Mouse (Mus musculus) myocyte (in vitro differentiated cells): ENCODE measurements at regions not wholly inside any gene's neighbourhood (a gene's known extent, or its start where the extent isn't known, plus 50 kb on each side); places are given as distances from the start of the nearest gene placed in this dataset.

Source experiments
- CEBPB ChIP-seq: IDR thresholded peaks from 2 replicates; pipeline ENCODE4 v1.6.1; 2011; ENCODE audit warnings: mild to moderate bottlenecking, moderate library complexity; ENCODE audit not compliant: poor library complexity, insufficient read depth, severe bottlenecking
- REST ChIP-seq: IDR thresholded peaks from one replicate; pipeline ENCODE4 v1.6.1; 2011; ENCODE audit warnings: mild to moderate bottlenecking, control low read depth, moderate library complexity; ENCODE audit not compliant: insufficient read depth, insufficient read length

DNA sequence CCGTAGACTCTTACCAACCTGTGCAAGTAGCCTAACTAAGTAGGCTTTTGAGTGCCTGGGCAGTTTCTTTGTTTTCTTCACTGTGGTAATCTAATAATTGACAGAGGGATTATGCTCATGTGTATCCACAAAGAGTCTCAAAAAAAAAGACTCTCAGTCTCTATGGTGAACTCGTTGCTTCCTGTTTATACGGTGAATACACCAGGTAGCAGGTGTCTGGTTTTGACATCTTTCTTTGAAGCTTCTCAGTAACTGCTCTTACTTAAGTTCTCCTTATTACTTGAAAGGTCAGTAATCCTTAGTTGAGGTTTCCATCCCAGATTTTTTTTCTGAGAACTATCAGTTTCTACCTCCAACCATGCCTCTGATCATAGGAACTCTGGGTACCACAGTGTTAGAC lies 188.9 kb upstream of the Gm11114 start:
- no peak for TF ChIP-seq REST
- no peak for TF ChIP-seq CEBPB
